Mouse (Mus musculus) heart, adult 2 months (tissue): ENCODE measurements around the gene Atg10. TPM values are rescaled to one million over a fixed set of nuclear protein-coding genes. Genes with fewer than 3 reads are reported as not detected.

ENCODE experiments used
- DNase-seq, 2 experiments: peaks; one replicate each; pipeline ENCODE4 v3.0.0; 2021
- H3K27ac ChIP-seq: fragments of 200-600 bp; 2 replicates; pipeline ENCODE4 v1.8.1; 2022
- H3K27me3 ChIP-seq: fragments of 200-500 bp; 2 replicates; pipeline ENCODE4 v1.6.1; 2012; ENCODE audit warnings: mild to moderate bottlenecking, low read length, inconsistent platforms, mixed read lengths; ENCODE audit not compliant: control insufficient read depth, insufficient read depth
- H3K36me3 ChIP-seq: fragments of 200-500 bp; 2 replicates; pipeline ENCODE4 v1.6.1; 2012; ENCODE audit warnings: low read length, inconsistent platforms; ENCODE audit not compliant: control insufficient read depth, insufficient read depth
- H3K4me1 ChIP-seq: fragments of 200-500 bp; 2 replicates; pipeline ENCODE4 v1.6.1; 2011; ENCODE audit warnings: low read length; ENCODE audit not compliant: control insufficient read depth, insufficient read depth
- H3K4me3 ChIP-seq: fragments of 200-600 bp; 2 replicates; pipeline ENCODE4 v1.8.1; 2022
- H3K79me2 ChIP-seq: fragments of 200-500 bp; replicated peaks from 2 replicates; pipeline ENCODE4 v1.6.1; 2012; ENCODE audit warnings: mild to moderate bottlenecking, inconsistent platforms, low read length, moderate library complexity, mixed read lengths; ENCODE audit not compliant: control insufficient read depth, insufficient read depth
- H3K9ac ChIP-seq: fragments of 200-500 bp; 2 replicates; pipeline ENCODE4 v1.6.1; 2012; ENCODE audit warnings: low read depth, mild to moderate bottlenecking, control low read depth, inconsistent platforms, low read length, mixed read lengths
- CTCF ChIP-seq: fragments of 200-600 bp; IDR thresholded peaks from 2 replicates; pipeline ENCODE4 v1.8.1; 2022; ENCODE audit warnings: antibody characterized with exemption, mild to moderate bottlenecking, moderate library complexity
- EP300 ChIP-seq: fragments of 200-500 bp; IDR thresholded peaks from 2 replicates; pipeline ENCODE4 v1.6.1; 2011; ENCODE audit warnings: low read depth, low read length, control low read depth; ENCODE audit not compliant: insufficient read depth
- POLR2A ChIP-seq: fragments of 200-500 bp; IDR thresholded peaks from 2 replicates; pipeline ENCODE4 v1.6.1; 2011; ENCODE audit warnings: mild to moderate bottlenecking, low read depth, low read length, control low read depth; ENCODE audit not compliant: insufficient read depth
- WGBS: fragments of 180-500 bp; shearing (Covaris S2); methylation state at CpG from one replicate; pipeline ENCODE4 v1.1.7; 2018; 5-methylcytosine and 5-hydroxymethylcytosine counted together
- intact Hi-C: fragments of 180-260 bp; cut with DNase I; formaldehyde crosslinking; loops from one replicate; pipeline ENCODE4 v1.15.1; 2025
- polyA plus RNA-seq: library from polyadenylated mRNA; depleted of rRNA; stranded (reverse); fragments of >200 nt; gene quantifications from 2 replicates; pipeline ENCODE4 v1.2.3, GENCODE M21; 2012
- total RNA-seq, 2 experiments: library from RNA; stranded (reverse); gene quantifications; 2 replicates each; pipeline ENCODE4 v1.2.3; 2021

Gene Atg10
- total and polyA plus RNA-seq, 3 experiments, result 5.9 to 27.1 (median 25.1) TPM

DNA sequence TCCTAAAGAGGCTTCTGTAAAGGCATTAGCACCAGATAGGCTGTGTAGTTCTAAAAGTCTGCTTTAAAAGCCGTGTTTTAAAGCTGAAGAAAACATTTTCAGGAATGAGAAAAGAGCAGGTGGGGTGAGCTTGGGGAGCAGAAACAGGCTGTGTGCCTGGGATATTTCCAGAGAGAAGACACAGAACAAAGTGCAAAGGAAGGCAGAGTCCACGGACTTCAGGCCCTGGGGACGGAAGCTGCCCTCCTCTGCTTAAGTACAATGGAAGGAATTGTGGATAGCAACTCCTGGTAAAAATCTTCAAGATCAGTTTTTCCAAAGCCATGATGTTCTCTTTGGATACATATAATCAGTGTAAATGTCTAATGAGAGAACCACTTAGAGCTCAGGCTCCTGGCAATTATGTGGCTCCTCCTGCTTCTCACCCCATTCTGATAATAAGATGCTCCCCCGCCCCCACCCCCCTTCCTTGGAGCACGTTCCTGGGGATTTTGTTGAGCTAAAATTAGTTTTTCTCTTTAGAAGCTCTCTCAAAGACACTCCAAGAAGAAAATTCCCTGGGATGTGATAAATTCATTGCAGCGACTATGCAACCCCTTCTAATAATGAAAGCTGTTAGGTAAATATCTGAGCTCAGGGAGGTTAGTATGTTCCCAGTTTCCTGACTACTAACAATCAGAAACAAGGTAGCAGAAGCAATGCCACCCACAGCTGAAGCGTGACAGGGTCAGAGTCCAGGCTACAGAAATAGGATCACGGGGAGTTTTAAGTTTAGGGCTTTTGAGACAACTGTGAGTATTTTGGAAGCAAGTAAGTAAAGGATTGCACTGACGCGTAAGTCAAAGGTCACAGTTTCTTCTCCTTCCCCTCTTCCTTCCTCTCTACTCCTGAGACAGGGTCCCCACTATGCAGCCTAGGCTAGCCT lies 260.7 kb downstream of the Atg10 start:
- WGBS, result 66% methylated on average over 10 of the region's 10 CpGs
- Histone ChIP-seq H3K4me3 (no peak overlapping the region), H3K36me3 (no peaks in the 10 kb centered on the region), H3K27me3 (no peaks in the 10 kb centered on the region), H3K4me1 (no peaks in the 10 kb centered on the region), H3K27ac (no peak overlapping the region), H3K9ac (no peak overlapping the region), H3K79me2 (no peaks in the 10 kb centered on the region)
- intact Hi-C loops, result loop anchor here (10.0 kb wide), 2 partner anchors 242 to 402 kb away; no protein-coding TSS in a partner anchor
- TF ChIP-seq POLR2A (no peak), CTCF (no peak)
- no peak for DNase-seq

DNA sequence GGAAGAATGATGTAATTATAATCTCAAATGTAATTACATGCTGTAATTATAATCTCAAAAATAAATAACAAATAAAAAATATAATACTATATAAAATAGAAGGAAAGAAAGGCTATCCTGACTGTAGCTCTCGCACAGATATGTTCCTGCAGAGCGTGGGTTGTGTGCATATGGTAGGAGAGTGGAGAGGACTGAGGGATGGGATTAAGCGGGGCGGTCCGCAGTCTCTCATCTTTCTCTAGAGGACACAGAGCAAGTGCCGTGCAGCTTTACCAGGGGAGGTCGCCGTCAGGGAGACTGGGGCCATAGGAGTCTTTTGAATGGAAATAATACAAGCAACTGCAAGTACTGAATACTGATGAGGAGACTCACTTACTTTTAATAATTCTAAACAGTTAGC lies 263.2 kb downstream of the Atg10 start:
- Histone ChIP-seq H3K79me2 (no peaks in the 10 kb centered on the region), H3K9ac (no peak overlapping the region), H3K4me3 (no peak overlapping the region), H3K27me3 (no peaks in the 10 kb centered on the region), H3K4me1 (no peaks in the 10 kb centered on the region), H3K27ac (no peak overlapping the region), H3K36me3 (no peaks in the 10 kb centered on the region)
- intact Hi-C loops, result loop anchor here (10.0 kb wide), 2 partner anchors 244 to 404 kb away; no protein-coding TSS in a partner anchor
- no peak for DNase-seq
- TF ChIP-seq EP300, result no peak
- TF ChIP-seq CTCF, result no peak
- no peak for TF ChIP-seq POLR2A
- WGBS, result 96% methylated on average over 8 of the region's 8 CpGs

DNA sequence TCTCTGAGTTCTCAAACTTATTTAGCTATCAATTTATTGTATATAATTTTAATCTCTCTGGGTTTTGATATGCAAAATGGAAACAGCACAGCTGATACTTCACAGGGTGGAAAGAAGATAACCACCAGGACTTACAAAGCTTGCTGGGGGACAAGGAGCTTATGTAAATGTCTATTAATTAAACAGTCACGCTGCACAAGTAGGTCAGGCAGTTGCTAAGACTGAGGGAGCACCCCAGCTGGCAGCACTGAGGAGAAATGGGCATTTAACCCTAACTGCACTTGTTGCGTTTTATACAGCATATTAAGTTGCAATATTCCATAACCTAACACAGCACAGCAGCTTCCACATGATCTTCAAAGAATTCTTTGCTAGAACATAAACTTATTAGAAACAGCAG lies 264.9 kb downstream of the Atg10 start:
- H3K9ac ChIP-seq, result no peak overlapping the region
- H3K79me2 ChIP-seq, result no peaks in the 10 kb centered on the region
- intact Hi-C loops, result no loop called here
- no peaks in the 10 kb centered on the region for H3K36me3 ChIP-seq
- DNase-seq, result no peak
- no peaks in the 10 kb centered on the region for H3K4me1 ChIP-seq
- no peaks in the 10 kb centered on the region for H3K27me3 ChIP-seq
- TF ChIP-seq EP300 (no peak), CTCF (no peak), POLR2A (no peak)
- H3K27ac ChIP-seq, result no peak overlapping the region
- 66% methylated on average over 2 of the region's 2 CpGs for WGBS
- no peak overlapping the region for H3K4me3 ChIP-seq

DNA sequence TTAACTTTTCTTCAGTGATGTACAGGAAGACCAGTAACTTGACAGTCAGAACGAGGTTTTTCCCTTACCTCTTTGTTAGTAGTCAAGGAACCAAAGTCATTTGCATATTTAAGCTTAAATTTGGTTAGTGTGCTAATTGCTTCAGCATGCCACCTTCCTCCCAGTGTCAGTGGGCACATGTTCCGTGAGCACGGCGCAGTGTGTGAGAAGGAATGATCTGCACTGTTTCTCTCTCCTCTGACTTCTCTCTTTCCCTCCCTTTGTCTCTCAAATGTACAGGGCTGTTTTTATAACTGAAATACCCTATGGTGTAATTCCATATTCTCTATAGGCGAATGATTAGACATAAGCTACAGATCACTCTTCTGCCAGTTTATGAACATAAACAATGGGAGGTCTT lies 284.2 kb downstream of the Atg10 start:
- Histone ChIP-seq H3K79me2 (no peaks in the 10 kb centered on the region), H3K36me3 (no peaks in the 10 kb centered on the region), H3K27me3 (no peaks in the 10 kb centered on the region), H3K9ac (no peak overlapping the region), H3K4me1 (no peaks in the 10 kb centered on the region), H3K27ac (no peak overlapping the region), H3K4me3 (no peak overlapping the region)
- no peak for DNase-seq
- intact Hi-C loops, result no loop called here
- 83% methylated on average over 5 of the region's 5 CpGs for whole genome bisulfite sequencing
- TF ChIP-seq CTCF, result no peak
- TF ChIP-seq EP300, result no peak
- TF ChIP-seq POLR2A, result no peak

DNA sequence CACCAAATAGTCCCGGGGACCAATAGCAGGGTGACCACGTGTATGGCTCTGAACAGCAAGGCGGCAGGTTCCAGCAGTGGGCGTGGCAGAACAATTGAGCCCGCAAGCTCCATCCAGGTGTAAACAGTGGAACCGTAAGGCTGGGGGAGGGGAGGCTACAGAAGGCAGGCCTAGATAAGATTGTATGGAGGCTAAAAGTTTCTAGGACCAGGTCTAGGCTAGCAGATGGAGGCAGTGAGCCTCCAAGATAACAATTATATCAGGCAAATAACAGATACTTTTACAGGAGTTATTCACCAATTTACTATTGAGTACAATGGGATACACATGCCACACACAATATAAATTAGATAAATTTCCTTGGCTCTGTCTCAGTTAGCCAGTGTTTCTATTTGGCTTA lies 284.6 kb downstream of the Atg10 start:
- DNase-seq, result no peak
- H3K4me1 ChIP-seq, result no peaks in the 10 kb centered on the region
- no peak for TF ChIP-seq POLR2A
- no peak for TF ChIP-seq EP300
- no peak for TF ChIP-seq CTCF
- H3K4me3 ChIP-seq, result no peak overlapping the region
- no peak overlapping the region for H3K9ac ChIP-seq
- no peaks in the 10 kb centered on the region for H3K36me3 ChIP-seq
- WGBS, result 72% methylated on average over 6 of the region's 6 CpGs
- H3K79me2 ChIP-seq, result no peaks in the 10 kb centered on the region
- intact Hi-C loops, result no loop called here
- no peak overlapping the region for H3K27ac ChIP-seq
- H3K27me3 ChIP-seq, result no peaks in the 10 kb centered on the region

DNA sequence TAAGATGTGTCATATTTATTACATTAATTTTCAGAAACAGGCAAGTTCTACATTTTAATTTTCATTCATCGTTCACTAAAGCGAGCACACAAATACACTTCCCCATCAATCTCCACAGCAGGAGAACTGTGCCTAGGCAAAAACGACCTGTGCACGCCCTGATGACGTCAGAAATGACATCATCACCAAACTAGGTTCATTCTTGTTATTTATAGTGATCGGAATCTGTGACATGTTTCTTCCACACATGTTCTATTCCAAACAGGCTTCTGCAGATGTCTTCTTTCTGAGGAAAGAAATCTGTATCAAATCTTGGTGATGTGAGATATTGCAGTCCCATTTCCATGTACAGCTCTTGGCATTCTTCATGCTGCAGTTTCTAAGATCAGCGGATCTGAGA lies 287.9 kb downstream of the Atg10 start:
- Histone ChIP-seq H3K9ac (no peak overlapping the region), H3K4me1 (no peaks in the 10 kb centered on the region), H3K27ac (no peak overlapping the region), H3K27me3 (no peaks in the 10 kb centered on the region), H3K79me2 (no peaks in the 10 kb centered on the region), H3K36me3 (no peaks in the 10 kb centered on the region), H3K4me3 (no peak overlapping the region)
- no peak for TF ChIP-seq CTCF
- no peak for TF ChIP-seq POLR2A
- no peak for TF ChIP-seq EP300
- DNase-seq, result no peak
- 80% methylated on average over 7 of the region's 7 CpGs for WGBS
- intact Hi-C loops, result no loop called here
